Mouse (Mus musculus) inflammation-experienced regulatory T-cells, adult 6 months (primary cell): ENCODE data around the gene Akap2. TPM values are rescaled to one million over a fixed set of nuclear protein-coding genes. Genes with fewer than 3 reads are reported as not detected.

Experiments
- ATAC-seq: one replicate; pipeline ENCODE4 v1.8.0; 2017
- polyA plus RNA-seq, 3 experiments: library from polyadenylated mRNA; unstranded; fragments of 100-300 nt; shearing (Covaris generic); gene quantifications; one replicate each; pipeline ENCODE4 v1.2.1; 2017

The Akap2 gene
- polyA plus RNA-seq, 3 experiments from 2014 or later, result 2.3 to 3.9 (median 2.9) TPM

- no peak for ATAC-seq
Measured at GRCm38 (mm10) chr4:57703574-57704470, 13.6 kb upstream of the Akap2 start.

DNA sequence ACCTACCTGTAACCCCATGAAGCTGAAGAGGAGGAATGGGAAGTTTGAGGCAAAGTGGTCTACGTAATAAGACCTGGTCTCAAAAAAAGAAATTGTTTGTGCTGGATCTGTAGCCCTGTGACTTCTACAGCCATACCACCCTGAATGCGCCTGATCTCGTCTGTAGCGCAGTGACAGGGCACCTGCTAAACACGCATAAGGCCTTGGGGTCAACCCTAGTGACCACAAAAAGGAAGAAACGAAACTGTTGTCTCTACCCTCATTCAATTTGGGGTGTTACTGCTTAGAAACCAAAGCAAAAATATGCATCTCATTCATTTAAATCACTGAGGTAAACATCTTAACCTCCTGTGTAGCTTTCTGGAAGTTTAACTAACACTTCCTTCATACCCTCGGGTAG lies 12.9 kb upstream of the Akap2 start:
- ATAC-seq, result no peak

- ATAC-seq, result no peak
Measured at GRCm38 (mm10) chr4:57715849-57716248, 1.6 kb upstream of the Akap2 start.

DNA sequence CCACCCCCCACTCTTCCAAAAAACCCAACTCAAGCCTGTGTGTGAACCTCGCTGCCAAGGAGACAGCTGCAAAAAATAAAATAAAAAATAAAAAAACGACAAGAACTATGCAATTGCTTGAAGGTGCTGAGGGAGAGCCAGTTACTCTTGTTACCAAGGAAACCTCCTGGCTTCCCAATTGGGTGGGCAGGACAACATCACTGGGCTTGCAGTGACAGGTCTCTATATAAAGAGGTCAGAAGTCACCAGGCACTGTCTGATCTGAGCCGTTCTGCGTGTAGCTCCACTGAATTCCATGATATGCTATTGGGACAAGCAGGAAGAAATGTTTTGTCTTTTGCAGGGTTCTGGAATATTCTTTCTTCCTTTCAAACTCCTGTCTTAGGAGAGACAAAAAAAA lies 722 bp upstream of the Akap2 start:
- ATAC-seq, result no peak

DNA sequence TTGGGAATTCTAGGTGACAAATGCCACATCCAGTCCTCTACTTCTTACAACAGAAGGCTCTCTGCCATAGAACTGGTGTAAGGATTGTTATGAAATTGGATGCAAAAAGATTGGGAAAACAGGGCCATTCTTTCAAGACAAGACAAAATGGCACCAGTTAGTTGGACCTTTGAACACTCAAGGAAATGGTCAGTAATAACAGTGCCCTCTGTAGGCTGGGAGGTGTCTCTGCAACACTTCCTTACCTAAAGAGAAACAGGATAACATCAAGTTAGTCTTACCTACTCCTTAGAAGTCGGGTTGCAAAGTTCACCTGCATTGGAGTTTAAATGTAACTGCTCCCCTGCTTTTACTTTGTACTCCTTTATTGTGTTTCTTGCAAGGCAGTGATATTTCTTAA lies 1.9 kb downstream of the Akap2 start:
- ATAC-seq, result no peak

- ATAC-seq, result no peak
Measured at GRCm38 (mm10) chr4:57720869-57721361, 3.5 kb downstream of the Akap2 start.

DNA sequence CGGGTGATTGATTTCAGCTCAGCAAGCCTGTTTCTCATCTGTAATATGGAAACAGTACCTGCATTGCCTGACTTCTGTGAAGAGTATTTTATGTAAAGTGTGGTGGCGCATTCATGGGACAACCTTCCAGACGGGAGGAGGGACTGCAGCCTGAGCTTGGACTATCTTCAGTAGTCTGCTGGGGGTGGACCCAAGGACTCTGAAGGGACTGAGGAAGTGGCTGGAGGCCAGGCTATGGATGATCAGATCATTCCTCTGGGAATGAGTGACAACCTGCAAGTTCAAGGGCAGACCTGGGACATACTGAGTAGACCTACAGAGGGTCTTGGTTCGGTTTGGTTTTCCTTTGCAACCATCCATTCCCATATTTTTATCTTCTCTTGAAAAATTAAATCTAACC lies 4.8 kb downstream of the Akap2 start:
- ATAC-seq, result no peak

GRCm38 (mm10) chr4:57723659-57724058 lies 6.2 kb downstream of the Akap2 start:
- no peak for ATAC-seq

GRCm38 (mm10) chr4:57725569-57725968 lies 8.1 kb downstream of the Akap2 start:
- peak; percentile 68 for ATAC-seq

DNA sequence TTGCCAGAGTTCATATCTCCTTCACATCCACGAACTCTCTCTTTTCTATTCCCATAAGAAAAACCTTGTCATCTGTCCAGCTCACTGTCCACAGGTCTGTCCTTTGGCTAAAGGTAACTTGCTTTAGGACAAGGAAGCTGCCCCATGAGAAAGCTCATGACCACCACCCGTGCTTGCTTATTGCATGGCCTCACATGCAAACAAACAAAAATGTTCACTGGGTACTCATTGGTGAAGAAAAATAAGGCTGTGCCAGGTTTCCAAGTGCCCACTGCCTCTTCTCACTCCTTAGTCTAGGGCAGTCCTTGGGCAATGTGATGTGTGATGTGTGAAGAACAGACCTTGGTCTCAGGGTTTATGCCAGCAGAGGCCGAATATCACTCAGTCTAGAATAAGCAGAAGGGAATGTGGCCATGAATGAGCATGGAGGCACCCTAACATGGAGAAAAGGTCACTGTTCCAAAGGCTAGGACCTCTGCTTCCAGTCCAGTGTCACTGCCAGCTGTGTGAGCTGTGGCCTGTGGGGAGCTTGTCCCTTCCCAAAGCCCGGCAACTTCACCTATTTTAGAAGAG lies 11.2 kb downstream of the Akap2 start:
- ATAC-seq, result no peak

DNA sequence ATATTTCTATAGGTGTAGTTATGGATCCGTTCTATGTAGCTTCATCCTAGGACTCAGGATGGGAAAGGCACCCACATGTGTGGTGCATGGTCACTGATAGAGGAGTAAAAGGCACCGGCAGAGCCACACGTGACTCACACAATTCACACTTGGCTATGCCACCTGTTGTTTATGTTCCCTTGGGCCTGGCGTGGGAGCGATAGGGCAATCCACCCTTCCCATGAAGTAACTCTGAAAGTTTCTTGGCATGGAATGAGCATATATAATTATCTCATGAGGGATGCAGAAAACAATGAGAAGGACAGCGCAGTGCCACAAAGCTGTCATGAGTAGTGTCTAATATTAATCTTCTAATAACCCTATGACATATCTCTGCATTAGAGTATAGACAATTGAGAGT lies 12.6 kb downstream of the Akap2 start:
- ATAC-seq, result no peak

DNA sequence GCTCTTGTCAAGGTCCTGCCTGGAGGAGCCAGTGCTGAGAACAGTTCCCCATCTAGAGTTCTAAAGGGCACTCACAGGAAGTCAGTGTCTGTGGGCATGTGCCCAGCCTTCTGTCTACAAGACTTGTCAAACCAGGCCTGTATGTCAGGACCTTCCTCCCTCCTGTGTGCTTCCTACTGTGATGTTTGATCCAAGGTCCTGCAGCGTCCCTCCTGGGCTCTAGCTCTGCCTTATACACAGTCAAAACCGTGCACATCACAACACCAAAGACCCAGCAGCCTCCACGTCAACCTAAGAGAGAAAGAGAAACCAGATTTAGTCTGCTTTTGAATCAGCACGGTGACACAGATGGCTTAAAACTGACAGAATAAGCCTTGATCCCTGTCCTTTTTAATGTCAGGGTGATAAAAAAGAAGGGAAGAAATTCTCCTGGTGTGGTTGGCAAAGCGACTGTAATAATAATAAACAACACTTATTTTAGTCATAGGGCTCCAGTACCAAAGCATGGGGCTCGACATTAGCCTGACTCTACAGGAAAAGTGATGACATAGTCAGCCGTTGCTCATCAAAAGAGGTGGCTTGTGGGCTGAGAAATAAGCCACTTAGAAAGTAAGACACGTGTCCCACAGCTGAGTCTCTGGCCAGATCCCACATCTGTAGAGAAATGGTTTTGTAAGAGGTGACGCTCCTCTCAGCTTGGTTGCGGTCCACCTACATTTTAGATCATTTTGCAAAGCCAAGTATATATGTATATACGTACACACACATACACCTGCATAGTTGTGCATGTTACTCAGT lies 13.5 kb downstream of the Akap2 start:
- ATAC-seq, result peak; percentile 84

DNA sequence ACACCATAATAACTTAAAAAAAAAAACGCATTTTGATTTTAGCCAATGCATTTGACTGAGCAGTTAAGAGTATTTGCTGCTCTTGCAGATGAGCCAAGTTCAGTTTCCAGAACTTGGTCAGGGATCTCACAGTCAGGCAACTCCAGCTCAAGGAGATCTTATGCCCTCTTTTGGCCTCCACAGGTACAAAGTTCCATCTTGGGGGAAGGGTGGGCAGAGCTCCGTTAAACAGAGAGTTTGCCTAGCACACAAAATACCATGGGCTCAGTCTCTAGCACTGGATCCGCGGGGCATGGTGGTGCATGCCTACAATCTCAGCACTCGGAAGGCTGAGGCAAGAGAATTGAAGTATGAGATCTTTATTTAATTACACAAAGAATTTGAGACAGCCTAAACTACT lies 14.9 kb downstream of the Akap2 start:
- no peak for ATAC-seq

DNA sequence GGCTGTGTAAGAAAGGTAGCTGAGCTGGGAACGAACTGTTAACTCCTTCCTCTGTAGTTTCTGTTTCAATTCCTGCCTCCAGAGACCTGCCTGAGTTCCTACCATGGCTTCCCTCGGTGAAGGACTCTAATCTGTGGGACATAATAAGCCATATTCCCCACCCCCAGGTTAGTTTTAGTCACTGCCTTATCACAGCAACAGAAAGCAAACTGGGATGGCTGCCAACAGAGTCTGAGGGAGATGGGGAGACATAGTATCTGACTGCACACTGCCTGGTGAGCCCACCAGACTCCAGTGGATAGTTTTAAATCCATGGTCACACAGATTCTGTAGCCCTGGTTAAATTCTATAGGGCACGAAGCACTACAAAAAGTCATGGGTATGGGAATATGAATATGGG lies 16.0 kb downstream of the Akap2 start:
- ATAC-seq, result no peak

DNA sequence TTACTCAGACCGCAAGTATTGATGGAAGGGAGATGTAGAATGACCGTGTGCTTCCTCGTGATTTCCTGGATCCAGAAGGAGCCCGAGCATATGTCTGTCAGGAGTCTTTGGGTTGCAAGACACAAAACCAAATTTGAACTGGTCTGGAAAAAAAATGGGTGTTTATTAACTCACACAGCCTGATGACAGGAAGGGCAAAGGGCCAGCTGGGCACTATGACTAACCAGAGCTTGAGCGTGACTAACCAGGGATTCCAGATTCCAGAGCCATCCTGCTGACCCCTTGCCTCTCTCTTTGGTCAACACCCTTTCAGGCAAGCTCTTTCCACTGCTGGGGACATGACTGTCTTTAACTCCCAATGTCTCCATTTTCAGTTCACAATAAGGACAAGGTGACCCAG lies 18.0 kb downstream of the Akap2 start:
- no peak for ATAC-seq

DNA sequence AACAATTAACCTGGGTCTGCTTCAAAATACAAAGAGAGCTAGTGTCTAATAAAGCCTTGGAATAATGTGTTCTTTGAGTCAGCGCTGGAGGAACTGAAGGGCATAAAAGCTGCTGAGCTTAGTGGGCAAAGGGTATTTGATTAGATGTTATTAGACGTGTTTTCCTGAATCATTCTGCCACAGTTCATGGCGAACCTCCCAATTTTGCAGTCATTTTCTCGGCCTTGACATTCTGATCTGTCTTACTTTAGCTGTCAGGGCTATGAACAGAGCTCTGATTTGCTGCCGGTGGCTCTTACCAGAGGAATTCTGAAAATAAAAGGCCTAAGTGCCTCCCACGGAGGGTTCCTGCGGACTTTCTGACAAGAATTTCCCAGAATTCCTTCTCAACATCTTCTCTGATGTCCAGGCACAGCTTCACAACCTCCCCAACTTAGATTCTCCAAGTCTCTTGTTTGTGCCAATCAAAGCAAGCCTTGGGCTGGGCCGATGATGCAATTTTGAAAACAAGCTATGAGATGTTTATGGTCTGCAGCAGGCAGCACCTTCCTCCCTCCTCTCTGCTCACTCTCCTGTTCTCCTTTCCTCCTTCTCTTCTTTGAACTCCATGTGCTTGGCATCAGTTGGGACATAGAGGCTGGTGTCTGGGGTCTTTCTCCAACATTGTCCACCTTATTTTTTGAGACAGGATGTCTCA lies 21.5 kb downstream of the Akap2 start:
- ATAC-seq, result no peak

- ATAC-seq, result no peak
Measured at GRCm38 (mm10) chr4:57743325-57743929, 26.0 kb downstream of the Akap2 start.

DNA sequence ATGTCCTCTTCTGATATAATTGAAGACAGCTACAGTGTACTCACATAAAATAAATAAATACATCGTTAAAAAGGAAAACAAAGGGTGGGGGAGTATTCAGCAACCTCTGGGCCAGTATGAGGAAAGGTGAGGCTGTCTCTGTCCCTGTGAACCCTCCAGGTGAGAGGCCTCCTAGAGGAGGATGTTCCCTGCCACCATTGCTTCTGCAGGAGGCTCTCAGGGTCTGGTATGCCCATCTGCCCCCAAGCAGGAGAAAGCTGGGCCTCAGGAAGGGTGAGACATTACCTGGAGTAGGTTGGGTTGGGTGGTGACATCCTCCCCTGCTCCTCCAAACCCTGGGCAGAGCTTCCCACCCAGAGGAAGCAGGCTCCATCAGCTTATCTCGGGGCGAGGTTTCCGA lies 33.2 kb downstream of the Akap2 start:
- no peak for ATAC-seq

- no peak for ATAC-seq
Measured at GRCm38 (mm10) chr4:57751054-57751453, 33.6 kb downstream of the Akap2 start.

- ATAC-seq, result no peak
Measured at GRCm38 (mm10) chr4:57751566-57751965, 34.1 kb downstream of the Akap2 start.

DNA sequence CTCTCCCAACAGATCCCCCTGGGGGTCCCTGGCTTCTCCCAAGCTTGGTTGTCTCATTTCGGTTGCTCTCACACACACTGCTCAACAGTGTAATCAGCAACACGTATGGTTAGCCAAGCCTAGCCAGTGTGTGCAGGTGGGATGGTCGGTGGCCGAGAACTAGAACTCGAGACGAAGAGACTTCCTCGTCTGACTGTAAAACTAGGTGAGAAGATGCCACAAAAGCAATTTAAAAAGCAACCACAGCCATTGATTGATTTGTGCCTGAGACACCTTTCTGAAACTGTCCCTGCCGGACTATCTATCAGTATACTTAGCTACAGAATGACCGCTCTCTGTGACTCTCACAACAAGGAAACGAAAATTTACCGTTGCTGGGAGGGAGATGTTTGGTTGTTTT lies 37.6 kb downstream of the Akap2 start:
- ATAC-seq, result no peak

DNA sequence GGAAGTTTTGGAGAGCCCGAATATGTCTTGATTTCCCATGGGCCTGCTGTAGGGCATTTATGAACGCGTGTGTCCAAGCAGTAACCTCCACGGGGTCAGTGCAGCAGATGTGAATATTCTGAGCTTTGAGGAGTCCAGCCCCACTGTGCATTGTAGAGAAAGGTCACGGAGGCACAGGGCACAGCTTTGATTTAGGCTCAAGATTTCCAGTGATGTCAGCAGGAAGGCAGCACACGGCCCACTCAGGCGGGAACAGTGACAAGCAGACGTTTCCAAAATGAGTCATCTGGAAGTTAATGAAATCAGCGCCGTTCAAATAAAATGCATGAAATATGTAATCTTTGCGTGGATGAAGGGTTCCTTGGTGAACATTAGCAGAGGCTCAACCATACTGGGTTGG lies 40.5 kb downstream of the Akap2 start:
- ATAC-seq, result no peak
